Mouse (Mus musculus) v-Abl transformed pro-B cells (cell line): ENCODE measurements around the gene Depdc5.

Experiments used
- in situ Hi-C, 2 experiments: fragments of 400-800 bp; cut with MboI; formaldehyde crosslinking; loops; one replicate each; pipeline ENCODE4 v1.15.1; 2025; ENCODE audit not compliant: unreplicated experiment in 2 of 2

Depdc5 gene

GRCm38 (mm10) chr5:32872346-32872745 lies 8.8 kb downstream of the Depdc5 start:
- in situ Hi-C loops = loop anchor here (25.0 kb wide), 1 partner anchor 1985 kb away; the partner anchor contains the start of gene Agbl5 (in 2 of the 2)

- in situ Hi-C loops = no loop called here
Observed at GRCm38 (mm10) chr5:32886739-32887138, 23.2 kb downstream of the Depdc5 start.

DNA sequence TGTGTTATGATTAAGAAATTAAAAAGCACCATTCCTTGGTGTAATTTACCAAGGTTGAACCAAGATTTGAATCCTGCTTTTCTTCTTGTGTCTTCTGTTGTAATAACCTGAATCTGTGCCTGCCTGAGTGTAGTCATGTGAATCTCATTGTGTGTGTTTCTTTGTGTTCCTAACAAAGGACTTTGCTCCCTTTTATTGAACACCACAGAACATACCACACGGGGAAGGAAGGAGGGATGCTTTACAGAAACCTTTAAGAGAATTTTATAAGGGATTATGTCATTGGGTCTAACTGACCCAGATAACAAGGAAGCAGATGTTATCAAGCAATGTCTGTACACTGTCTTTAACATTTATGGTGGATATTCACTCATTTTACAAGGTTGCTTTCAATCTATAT lies 44.0 kb downstream of the Depdc5 start:
- in situ Hi-C loops = loop anchor here in 1 of 2 experiments (25.0 kb wide), 1 partner anchor 230 kb away; no protein-coding TSS in a partner anchor

DNA sequence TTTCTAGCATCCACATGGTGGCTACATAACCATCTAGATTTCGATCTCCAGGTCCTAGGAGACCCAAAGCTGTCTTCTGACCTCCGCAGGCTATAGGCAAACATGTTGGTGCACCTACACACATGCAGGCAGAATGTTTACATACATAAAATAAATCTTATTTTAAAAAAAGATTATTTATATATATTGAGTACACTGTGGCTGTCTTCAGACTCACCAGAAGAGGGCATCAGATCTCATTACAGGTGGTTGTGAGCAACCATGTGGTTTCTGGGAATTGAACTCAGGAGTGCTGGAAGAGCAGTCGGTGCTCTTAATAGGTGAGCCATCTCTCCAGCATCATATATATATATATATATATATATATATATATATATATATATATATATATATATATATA lies 50.6 kb downstream of the Depdc5 start:
- in situ Hi-C loops = loop anchor here (10.0 to 25.0 kb wide), 3 partner anchors 121 to 223 kb away; no protein-coding TSS in a partner anchor

DNA sequence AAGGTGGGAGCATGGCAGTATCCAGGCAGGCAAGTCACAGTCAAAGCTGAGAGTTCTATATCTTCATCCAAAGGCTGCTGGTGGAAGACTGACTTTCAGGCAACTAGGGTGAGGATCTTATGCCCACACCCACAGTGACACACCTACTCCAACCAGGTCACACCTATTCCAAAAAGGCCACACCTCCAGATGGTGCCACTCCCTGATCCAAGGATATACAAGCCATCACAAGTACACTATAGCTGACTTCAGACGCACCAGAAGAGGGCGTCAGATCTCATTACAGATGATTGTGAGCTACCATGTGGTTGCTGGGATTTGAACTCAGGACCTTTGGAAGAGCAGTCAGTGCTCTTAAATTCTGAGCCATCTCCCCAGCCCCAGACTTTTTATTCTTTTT lies 55.8 kb downstream of the Depdc5 start:
- in situ Hi-C loops = loop anchor here (5.0 to 25.0 kb wide), 4 partner anchors 113 to 218 kb away; no protein-coding TSS in a partner anchor

- in situ Hi-C loops = loop anchor here in 1 of 2 experiments (25.0 kb wide), 1 partner anchor 214 kb away; no protein-coding TSS in a partner anchor
Observed at GRCm38 (mm10) chr5:32922906-32923305, 59.4 kb downstream of the Depdc5 start.

- in situ Hi-C loops = no loop called here
Observed at GRCm38 (mm10) chr5:32930761-32931160, 67.3 kb downstream of the Depdc5 start.

DNA sequence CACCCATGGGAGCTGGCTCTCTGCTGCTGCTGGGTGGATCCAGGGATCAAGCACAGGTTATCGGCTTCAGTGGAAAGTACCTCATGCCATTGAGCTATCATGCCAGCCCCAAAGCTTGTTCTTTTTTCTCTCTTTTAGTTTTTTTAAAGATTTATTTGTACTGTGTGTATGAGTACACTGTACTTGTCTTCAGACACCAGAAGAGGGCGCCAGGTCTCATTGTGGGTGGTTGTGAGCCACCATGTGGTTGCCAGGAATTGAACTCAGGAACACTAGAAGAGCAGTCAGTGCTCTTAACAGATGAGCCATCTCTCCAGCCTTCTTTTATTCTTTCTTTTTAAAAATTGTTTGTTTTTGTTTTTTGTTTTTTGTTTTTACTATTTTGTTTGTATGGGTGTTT lies 71.2 kb downstream of the Depdc5 start:
- in situ Hi-C loops = no loop called here

- in situ Hi-C loops = no loop called here
Observed at GRCm38 (mm10) chr5:32940586-32940985, 77.1 kb downstream of the Depdc5 start.

DNA sequence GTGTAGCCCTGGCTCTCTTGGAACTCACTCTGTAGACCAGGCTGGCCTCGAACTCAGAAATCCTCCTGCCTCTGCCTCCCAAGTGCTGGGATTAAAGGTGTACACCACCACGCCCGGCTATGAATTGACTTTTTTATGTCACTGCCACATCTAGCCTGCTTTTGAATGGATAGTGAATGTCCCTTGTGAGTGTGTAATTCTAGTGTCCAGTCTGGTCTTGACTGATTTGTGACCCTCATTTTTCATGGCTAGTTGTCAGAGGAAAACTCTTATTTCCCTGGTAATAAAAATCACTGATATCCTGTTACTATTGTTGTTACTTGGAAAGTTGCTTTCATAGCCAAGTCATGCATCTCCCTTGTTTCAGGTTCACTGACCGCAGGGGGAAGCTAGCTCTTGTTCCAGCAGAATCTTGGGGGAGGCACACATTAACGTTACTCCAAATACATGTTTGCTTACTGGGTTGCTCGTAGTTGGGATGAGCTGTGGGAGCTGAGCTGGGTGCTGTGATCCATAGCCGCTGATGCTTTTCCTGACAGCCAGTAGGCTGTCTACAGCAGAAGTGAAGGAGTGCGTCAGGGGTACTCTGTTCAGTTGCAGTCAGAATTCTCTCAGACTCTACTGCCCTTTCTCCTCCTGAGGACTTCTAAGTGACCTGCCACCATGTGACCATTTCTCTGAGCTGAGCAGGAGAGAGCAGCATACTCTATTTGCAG lies 77.9 kb downstream of the Depdc5 start:
- in situ Hi-C loops = no loop called here

- in situ Hi-C loops = no loop called here
Observed at GRCm38 (mm10) chr5:32950077-32950476, 86.6 kb downstream of the Depdc5 start.

GRCm38 (mm10) chr5:32950702-32951274 lies 87.3 kb downstream of the Depdc5 start:
- in situ Hi-C loops = no loop called here

DNA sequence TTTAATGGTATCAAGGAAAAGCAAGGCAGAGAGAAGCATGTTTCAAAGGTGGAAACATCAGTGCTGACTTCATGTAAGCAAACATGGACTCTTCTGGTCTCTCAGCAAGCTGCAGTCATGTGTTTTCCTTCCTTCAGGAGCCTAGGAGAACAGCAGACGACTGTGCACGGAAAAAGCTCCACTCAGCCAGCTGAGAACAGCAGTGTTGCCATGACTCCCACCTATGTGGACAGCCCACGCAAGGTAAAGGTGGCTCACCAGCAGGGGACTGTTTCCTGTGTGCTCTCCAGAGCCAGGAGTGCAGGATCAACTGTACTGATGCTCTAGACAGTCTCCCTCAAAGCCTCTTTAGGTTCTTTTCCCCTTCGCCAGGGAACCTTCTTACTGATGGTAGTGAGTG lies 92.2 kb downstream of the Depdc5 start:
- in situ Hi-C loops = no loop called here

DNA sequence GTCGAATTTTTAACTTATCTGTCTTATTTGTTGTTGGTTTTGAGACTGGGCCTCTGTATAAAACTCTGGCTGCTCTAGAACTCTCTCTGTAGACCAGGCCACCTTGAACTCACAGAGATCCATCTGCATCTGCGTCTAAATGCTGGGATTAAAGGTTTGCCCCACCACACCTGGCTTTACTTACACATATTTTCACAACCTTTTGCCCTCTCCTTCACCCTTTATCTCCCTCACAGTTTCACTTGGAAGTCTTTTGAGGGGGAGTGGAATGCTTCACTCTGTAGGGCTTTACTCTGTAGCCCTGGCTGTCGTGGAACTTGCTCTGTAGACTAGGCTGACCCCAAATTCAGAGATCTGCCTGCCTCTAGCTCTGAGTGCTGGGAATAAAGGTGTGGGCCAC lies 98.1 kb downstream of the Depdc5 start:
- in situ Hi-C loops = no loop called here

GRCm38 (mm10) chr5:32962581-32962980 lies 99.1 kb downstream of the Depdc5 start:
- in situ Hi-C loops = no loop called here

- in situ Hi-C loops = no loop called here
Observed at GRCm38 (mm10) chr5:32976541-32976940, 113.0 kb downstream of the Depdc5 start.

GRCm38 (mm10) chr5:32977179-32977578 lies 113.7 kb downstream of the Depdc5 start:
- in situ Hi-C loops = no loop called here

DNA sequence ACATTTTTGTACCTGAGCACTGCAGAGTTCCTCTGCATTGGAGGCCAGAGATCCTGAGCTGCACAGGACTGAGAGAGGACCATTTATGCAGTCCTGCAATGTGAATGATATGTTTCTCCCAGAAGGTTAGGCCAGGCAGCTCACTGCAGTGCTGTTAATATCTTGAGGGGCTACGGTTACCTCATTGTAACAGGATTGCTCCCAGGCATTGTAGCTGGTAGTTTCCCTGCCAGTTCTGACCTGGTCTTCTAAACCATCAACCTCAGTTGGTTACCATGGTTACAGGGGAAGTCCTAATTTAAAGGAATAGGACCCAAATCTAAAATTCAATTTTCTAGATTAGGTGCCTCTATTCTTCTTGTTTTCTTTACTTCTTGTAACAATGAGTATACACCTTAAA lies 121.9 kb downstream of the Depdc5 start:
- in situ Hi-C loops = no loop called here

GRCm38 (mm10) chr5:32987873-32988272 lies 124.4 kb downstream of the Depdc5 start:
- in situ Hi-C loops = no loop called here

GRCm38 (mm10) chr5:32989959-32990640 lies 126.6 kb downstream of the Depdc5 start:
- in situ Hi-C loops = no loop called here

- in situ Hi-C loops = no loop called here
Observed at GRCm38 (mm10) chr5:32991152-32991551, 127.7 kb downstream of the Depdc5 start.
